Mouse (Mus musculus) cerebellum, adult 11 months (tissue): ENCODE data around the gene Il34.

Experiments used
- DNase-seq: peaks from one replicate; pipeline ENCODE4 v3.0.0; 2022

Gene Il34

GRCm38 (mm10) chr8:110775721-110776120 lies 30.0 kb downstream of the Il34 start:
- DNase-seq: no peak

DNA sequence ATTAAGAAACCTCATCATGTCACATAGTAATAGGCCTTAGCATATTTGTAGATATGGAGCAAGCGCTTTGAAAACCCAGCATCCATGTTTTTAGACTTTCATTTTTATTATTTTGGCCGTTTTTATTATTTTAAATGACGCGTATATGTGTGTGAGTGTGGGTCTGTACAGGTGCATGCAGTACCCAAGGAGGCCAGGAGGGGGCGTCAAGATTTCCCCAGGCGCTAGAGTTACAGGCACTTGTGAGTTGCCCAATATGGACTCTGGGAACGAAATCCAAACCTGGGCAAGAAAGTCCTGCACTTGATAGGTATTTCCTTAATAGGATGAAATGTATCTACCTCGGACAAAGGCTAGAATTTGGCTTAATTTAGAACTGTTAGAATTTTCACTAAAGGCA lies 30.4 kb downstream of the Il34 start:
- no peak for DNase-seq

DNA sequence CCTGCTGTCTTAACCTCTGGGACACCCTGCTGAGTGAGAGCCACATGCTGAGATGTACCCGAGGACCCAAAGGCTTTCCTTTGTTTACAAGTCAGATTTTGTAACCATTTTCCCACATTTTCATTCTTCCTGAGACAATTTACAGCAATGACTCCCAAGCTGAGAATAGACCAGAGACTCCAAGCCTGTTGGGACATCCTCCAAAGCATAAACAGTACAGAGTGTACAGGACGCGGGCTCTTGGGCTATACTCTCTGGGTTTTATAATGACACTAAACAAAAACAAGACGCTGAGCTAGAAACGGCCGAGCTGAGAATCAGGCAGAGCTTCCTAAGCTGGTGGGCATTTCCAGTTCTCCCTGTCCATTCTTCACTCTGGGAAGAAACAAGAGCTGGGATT lies 31.0 kb downstream of the Il34 start:
- no peak for DNase-seq

DNA sequence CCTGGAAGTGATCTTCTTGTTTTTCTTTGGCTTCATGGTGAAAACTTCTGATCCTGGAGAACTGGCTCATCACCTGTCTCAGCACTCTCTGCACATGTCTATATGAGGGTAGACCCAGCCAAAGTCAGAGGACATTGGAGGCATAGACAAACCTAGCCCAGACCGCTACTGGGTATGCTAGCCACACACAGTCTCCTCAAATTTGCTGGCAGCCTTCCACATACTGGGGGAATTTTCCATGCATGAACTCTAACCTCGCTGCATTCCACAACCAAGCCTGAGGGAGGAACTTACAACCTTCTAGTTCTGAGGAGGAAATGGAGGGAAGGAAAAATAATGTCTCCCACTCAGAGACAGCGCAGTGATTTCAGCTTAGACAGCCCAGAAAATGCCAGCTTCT lies 31.7 kb downstream of the Il34 start:
- DNase-seq: no peak

DNA sequence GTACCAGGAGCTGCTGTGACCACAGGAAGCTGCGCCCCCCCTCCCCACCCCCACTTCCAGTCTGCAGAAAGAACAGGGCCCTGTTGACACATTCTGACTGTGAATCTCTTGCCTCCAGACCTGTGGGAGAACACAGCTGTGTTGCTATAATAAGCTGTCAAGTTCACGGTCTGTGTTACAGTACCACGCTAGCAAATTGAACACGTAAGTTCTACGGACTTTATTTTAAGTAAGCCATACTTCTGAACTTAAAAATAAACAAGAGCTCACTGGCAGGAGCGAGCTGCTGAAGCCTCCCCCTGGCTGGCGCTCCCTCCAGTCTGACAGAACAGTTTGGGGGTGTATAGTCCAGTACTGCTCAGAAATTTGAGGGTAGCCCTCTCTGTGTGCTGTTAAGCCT lies 33.3 kb downstream of the Il34 start:
- no peak for DNase-seq

GRCm38 (mm10) chr8:110767261-110767660 lies 38.5 kb downstream of the Il34 start:
- DNase-seq: no peak

- DNase-seq: peak; percentile 23
Observed at GRCm38 (mm10) chr8:110764671-110765070, 41.1 kb downstream of the Il34 start.

DNA sequence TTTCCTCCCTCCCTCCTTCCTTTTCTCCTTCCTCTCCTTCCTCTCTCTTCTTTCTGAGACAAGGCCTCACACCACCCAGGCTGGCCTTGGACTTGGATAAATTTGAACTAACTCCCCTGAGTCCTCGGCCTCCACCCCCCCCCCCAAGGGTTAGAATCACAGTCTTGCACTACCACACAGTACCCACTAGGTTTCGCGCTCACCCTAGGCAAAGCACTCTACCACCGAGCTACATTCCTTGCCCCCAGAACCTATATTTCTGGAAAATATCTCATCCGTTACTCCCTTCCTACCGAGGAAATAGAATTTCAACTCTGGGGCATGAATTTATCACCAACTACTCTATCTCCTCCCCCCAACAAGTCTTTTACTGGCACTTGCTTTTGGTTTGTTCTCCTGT lies 43.7 kb downstream of the Il34 start:
- no peak for DNase-seq

DNA sequence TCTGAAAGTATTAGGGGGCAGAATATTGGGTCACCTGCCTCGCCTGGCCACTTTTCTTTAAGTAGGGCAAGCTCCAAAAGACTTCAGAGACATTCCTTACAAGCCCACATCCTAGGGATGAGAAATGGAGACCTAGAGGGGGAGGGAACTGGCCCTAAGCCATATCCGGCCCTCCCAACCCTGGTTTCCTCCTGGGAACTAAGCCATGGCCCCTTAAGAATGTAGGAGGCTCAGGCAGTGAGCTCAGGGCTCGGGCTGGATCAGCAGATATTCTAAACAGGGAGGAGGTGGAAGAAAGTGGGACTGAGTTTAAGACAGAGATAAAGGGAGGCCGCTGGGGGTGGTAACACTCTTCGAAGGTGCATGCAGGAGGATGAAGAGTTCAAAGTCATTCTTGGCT lies 44.5 kb downstream of the Il34 start:
- DNase-seq: no peak

- DNase-seq: no peak
Observed at GRCm38 (mm10) chr8:110760280-110760940, 45.3 kb downstream of the Il34 start.

GRCm38 (mm10) chr8:110756196-110756595 lies 49.5 kb downstream of the Il34 start:
- no peak for DNase-seq

GRCm38 (mm10) chr8:110755511-110756170 lies 50.1 kb downstream of the Il34 start:
- DNase-seq: no peak

DNA sequence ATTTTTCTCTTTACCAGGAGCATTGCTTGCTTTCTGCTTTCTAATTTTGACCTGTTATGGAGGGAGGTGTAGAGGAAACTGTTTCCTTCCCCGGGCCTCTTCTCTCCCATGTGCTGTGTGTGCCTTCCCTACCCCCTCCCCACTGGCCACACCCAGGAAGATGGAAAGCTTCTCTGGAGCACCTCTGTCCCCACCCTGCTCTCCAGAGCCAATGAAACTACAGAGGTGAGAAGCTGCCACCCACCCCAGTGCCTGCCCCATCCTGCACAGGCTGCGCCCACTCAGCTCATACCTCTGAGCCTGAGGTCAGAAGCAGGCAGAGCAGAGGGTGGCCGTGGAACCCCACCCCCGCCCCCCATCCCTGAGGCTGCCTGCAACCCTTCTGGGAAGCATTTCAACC lies 51.0 kb downstream of the Il34 start:
- DNase-seq: no peak

- no peak for DNase-seq
Observed at GRCm38 (mm10) chr8:110751490-110751889, 54.2 kb downstream of the Il34 start.

GRCm38 (mm10) chr8:110750269-110750668 lies 55.5 kb downstream of the Il34 start:
- no peak for DNase-seq

- peak; percentile 24 for DNase-seq
Observed at GRCm38 (mm10) chr8:110749500-110750170, 56.1 kb downstream of the Il34 start.

- no peak for DNase-seq
Observed at GRCm38 (mm10) chr8:110746661-110747060, 59.1 kb downstream of the Il34 start.

DNA sequence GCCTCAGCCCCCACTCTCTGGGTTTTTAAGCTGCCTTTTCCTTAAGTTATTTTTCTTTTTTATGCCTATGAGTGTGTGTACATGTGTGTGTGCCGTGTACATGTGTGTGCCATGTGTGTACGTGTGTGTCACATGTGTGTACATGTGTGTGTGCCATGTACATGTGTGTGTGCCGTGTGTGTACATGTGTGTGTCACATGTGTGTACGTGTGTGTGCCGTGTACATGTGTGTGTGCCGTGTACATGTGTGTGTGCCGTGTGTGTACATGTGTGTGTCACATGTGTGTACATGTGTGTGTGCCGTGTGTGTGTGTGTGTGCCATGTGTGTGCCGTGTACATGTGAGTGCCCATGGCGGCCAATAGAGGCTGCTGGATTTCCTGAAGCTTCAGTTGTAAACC lies 60.6 kb downstream of the Il34 start:
- DNase-seq: no peak

- no peak for DNase-seq
Observed at GRCm38 (mm10) chr8:110742452-110742818, 63.3 kb downstream of the Il34 start.

GRCm38 (mm10) chr8:110741816-110742451 lies 63.8 kb downstream of the Il34 start:
- no peak for DNase-seq

- DNase-seq: no peak
Observed at GRCm38 (mm10) chr8:110740629-110741175, 65.0 kb downstream of the Il34 start.

DNA sequence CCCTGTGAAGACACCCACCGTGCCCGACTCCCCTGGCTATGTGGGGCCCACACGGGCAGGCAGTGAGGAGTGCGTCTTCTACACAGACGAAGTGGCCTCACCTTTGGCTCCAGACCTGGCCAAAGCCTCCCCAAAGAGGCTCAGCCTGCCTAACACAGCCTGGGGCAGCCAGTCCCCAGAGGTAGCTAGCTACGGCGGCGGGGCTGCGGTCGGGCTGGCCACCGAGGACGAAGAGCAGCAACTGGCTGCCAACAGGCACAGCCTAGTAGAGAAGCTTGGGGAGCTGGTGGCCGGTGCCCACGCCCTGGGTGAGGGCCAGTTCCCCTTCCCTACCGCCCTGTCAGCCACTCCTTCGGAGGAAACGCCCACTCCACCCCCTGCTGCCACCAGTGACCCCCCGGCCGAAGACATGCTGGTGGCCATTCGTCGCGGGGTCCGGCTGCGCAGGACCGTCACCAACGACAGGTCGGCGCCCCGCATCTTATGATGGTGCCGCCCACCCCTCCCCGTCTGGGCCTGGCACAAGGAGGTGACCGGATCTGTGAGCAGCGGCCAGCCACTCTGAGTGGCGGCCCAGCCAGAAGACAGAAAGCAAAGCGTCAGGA lies 67.0 kb downstream of the Il34 start:
- DNase-seq: peak; percentile 27

DNA sequence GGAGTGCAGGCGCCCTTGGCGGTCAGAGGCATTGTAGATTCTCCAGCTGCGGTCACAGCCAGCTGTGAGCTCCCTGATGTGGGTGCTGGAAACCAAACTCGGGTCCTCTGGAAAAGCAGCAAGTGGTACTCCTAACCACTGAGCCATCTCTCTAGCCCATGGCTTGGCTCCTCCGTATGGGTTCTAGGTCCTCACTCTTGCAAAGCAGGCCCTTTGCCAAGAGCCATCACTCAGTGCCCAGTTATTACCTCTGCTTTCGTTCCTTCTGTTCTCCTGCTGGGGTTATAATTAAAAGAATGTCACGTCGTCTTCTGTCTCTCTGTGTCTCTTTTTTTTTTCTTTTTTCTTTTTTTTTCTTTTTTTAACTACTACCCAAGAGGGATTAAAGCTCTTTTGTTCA lies 72.7 kb downstream of the Il34 start:
- DNase-seq: peak; percentile 50
